Mouse (Mus musculus) CH12.LX (cell line): ENCODE results near the gene Aaed1.

Source experiments
- CHD2 ChIP-seq: IDR thresholded peaks from 2 replicates; pipeline ENCODE4 v1.6.1; 2011; ENCODE audit warnings: low read length, improper control_type of control experiment
- CTCF ChIP-seq, 2 experiments: IDR thresholded peaks in 1 of 2; conservative IDR thresholded peaks in 1 of 2; 2 replicates each; pipeline ENCODE4 v1.5.1; 2011 to 2012; ENCODE audit warnings: low read depth in 2 of 2, low read length in 2 of 2, improper control_type of control experiment in 1 of 2, inconsistent platforms in 1 of 2, mild to moderate bottlenecking in 1 of 2, moderate library complexity in 1 of 2
- HCFC1 ChIP-seq: IDR thresholded peaks from 2 replicates; pipeline ENCODE4 v1.6.1; 2012; ENCODE audit warnings: low read depth, mild to moderate bottlenecking, inconsistent platforms, low read length, improper control_type of control experiment
- MAX ChIP-seq: IDR thresholded peaks from 2 replicates; pipeline ENCODE4 v1.6.1; 2011; ENCODE audit warnings: low read length, improper control_type of control experiment
- POLR2A ChIP-seq: IDR thresholded peaks from 2 replicates; pipeline ENCODE4 v1.6.1; 2011; ENCODE audit warnings: low read depth, mild to moderate bottlenecking, improper control_type of control experiment, low read length
- TCF12 ChIP-seq: IDR thresholded peaks from 2 replicates; pipeline ENCODE4 v1.6.1; 2014; ENCODE audit warnings: low read depth, mild to moderate bottlenecking, inconsistent platforms, low read length, improper control_type of control experiment
- UBTF ChIP-seq: IDR thresholded peaks from 2 replicates; pipeline ENCODE4 v1.6.1; 2012; ENCODE audit warnings: low read depth, mild to moderate bottlenecking, inconsistent platforms, low read length, improper control_type of control experiment, moderate library complexity
- ZC3H11A ChIP-seq: IDR thresholded peaks from 2 replicates; pipeline ENCODE4 v1.6.1; 2012; ENCODE audit warnings: low read depth, mild to moderate bottlenecking, inconsistent platforms, low read length, improper control_type of control experiment

DNA sequence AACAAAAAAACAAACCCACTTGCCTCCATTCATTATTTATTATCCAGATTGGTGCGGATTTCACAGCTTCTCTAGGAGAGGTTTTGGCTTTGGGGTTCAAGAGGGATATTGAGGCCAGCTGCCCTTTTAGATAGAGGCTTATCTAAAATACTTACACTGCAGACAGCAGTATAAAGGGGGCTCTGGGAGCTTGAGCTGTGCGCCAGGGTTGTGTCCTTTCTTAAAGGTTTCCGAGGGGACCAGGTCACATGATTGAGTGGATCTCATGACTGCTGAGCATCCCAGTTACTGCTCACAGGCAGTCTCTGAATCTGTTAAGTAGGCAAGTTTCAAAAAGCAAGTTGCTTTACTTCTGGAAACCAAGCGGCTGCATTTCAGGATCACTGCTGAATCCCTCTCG lies 44.9 kb upstream of the Aaed1 start:
- TF ChIP-seq CTCF (conservative IDR thresholded peaks at IDR 0.05 in 1 of 2, IDR thresholded peaks at IDR 0.05 in 1 of 2; ENCODE audit: low read depth in 2 of 2, low read length in 2 of 2) = no peak
- TF ChIP-seq HCFC1 = no peak
- TF ChIP-seq CHD2 = no peak
- no peak for TF ChIP-seq POLR2A
- no peak for TF ChIP-seq TCF12
- no peak for TF ChIP-seq ZC3H11A
- TF ChIP-seq UBTF = no peak
- no peak for TF ChIP-seq MAX
